Mouse (Mus musculus): ENCODE measurements at regions not wholly inside any gene's neighbourhood (a gene's known extent, or its start where the extent isn't known, plus 50 kb on each side); places are given as distances from the start of the nearest gene placed in this dataset.

DNA sequence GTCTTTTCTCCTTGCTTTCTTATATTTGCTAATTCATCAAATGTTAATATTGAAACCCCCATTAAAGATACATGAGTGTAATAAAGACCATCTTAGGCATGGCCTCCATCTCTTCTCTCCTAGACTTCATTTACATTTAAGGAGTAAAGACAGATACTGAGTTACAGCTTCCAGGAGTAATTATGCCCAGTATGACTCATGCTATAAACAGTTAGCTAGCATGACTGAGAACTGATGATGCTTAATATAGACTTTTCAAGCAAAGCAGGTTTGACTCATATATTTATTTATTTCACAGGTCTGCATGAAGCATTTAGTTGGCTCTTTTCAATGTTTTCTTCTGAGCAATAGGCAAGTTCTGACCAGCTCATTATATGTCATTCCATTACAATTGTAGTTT lies 453.7 kb upstream of the Cntn6 start:
- no peak for DNase-seq (ENCODE audit: low spot score in 2 of 2)

DNA sequence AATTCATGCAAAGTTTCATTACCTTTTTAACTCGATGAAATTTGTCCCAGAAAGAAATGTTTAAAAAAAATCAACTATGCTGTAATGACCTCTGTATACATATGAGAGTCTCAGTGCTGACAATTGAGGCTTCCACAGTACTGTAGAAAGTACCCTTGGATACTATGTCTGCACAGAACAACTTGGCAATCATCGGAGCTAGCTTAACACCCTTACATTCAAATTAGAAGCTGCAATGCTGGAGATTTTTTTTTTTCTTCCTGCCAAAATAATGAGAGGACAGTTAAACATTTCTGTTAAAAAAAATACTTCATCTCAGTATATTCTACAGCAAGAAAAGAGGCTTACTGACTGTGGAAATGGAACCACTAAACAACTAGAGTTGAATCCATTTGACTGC lies 452.1 kb upstream of the Cntn6 start:
- no peak for DNase-seq (ENCODE audit: low spot score in 2 of 2)

DNA sequence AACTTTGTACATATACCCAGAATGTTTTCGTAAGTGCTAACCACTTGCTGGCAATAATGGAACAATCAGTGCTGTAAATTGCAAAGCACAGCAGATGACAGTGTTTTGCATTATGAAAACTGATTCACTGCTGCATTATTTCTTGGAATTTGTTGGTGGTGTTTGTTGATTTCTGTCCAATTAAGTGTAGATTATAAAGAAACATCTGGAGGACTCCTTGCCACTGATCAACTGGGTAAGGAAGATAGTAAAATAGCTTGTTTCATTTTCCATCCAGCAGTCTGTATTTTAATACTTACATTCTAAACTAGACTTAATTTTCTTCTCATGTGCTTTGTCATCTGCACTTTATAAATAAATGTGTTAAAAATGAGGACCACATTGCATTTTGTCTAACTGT lies 436.6 kb upstream of the Cntn6 start:
- DNase-seq (ENCODE audit: low spot score in 2 of 2): no peak

- no peak for DNase-seq (ENCODE audit: low spot score in 2 of 2)
These were observed 430.8 kb upstream of the Cntn6 start for GRCm38 (mm10) chr6:104061692-104062263.

- DNase-seq (ENCODE audit: low spot score in 2 of 2): no peak
These were observed 412.0 kb upstream of the Cntn6 start for GRCm38 (mm10) chr6:104080581-104080980.

DNA sequence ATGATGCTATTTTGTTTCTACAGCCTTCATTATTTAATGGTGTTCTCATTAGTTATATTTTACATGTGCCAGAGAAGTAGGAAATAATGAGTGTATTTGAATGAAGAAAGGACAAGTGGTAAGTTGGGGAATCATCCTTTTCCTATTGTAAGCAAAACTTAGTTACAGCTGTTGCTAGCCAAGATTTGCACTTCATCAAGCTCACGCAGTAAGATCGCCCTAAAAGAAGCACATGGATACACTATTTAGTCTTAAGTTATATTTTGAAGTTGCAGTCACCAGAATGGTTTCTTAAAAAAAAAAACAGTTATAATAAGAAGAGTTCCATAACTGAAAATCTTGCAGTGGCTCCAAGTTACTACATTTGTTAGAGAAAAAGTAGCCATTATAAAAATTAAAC lies 410.3 kb upstream of the Cntn6 start:
- DNase-seq (ENCODE audit: low spot score in 2 of 2): no peak

DNA sequence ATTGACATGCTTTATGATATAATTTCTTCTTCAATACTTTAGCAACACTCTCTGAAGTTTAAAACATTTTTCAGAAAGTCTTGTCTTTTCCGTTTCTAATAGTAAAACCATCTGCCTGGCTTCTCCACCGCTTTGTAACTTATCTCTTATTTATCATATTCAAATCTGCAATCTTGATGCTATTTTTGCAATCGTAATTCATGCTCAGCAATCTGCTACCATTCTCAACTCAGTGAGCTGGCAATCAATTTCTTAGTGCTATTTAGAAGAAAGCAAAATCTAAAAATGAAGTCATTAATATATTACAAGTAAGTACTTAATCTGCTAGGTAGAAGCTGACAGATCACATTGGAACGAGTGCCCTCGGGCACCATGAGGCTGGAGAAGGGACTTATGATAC lies 384.2 kb upstream of the Cntn6 start:
- no peak for DNase-seq (ENCODE audit: low spot score in 2 of 2)

Measured in right cerebral cortex, postnatal 10 days (tissue).